Mouse (Mus musculus) heart, adult 2 months (tissue): ENCODE measurements around the gene AI854703. TPM values are rescaled to one million over a fixed set of nuclear protein-coding genes. Genes with fewer than 3 reads are reported as not detected.

Experiments used
- DNase-seq, 2 experiments: peaks; one replicate each; pipeline ENCODE4 v3.0.0; 2021
- H3K27ac ChIP-seq: fragments of 200-600 bp; 2 replicates; pipeline ENCODE4 v1.8.1; 2022
- H3K27me3 ChIP-seq: fragments of 200-500 bp; 2 replicates; pipeline ENCODE4 v1.6.1; 2012; ENCODE audit warnings: mild to moderate bottlenecking, low read length, inconsistent platforms, mixed read lengths; ENCODE audit not compliant: control insufficient read depth, insufficient read depth
- H3K36me3 ChIP-seq: fragments of 200-500 bp; 2 replicates; pipeline ENCODE4 v1.6.1; 2012; ENCODE audit warnings: low read length, inconsistent platforms; ENCODE audit not compliant: control insufficient read depth, insufficient read depth
- H3K4me1 ChIP-seq: fragments of 200-500 bp; 2 replicates; pipeline ENCODE4 v1.6.1; 2011; ENCODE audit warnings: low read length; ENCODE audit not compliant: control insufficient read depth, insufficient read depth
- H3K4me3 ChIP-seq: fragments of 200-600 bp; 2 replicates; pipeline ENCODE4 v1.8.1; 2022
- H3K79me2 ChIP-seq: fragments of 200-500 bp; replicated peaks from 2 replicates; pipeline ENCODE4 v1.6.1; 2012; ENCODE audit warnings: mild to moderate bottlenecking, inconsistent platforms, low read length, moderate library complexity, mixed read lengths; ENCODE audit not compliant: control insufficient read depth, insufficient read depth
- H3K9ac ChIP-seq: fragments of 200-500 bp; 2 replicates; pipeline ENCODE4 v1.6.1; 2012; ENCODE audit warnings: low read depth, mild to moderate bottlenecking, control low read depth, inconsistent platforms, low read length, mixed read lengths
- CTCF ChIP-seq: fragments of 200-600 bp; IDR thresholded peaks from 2 replicates; pipeline ENCODE4 v1.8.1; 2022; ENCODE audit warnings: antibody characterized with exemption, mild to moderate bottlenecking, moderate library complexity
- EP300 ChIP-seq: fragments of 200-500 bp; IDR thresholded peaks from 2 replicates; pipeline ENCODE4 v1.6.1; 2011; ENCODE audit warnings: low read depth, low read length, control low read depth; ENCODE audit not compliant: insufficient read depth
- POLR2A ChIP-seq: fragments of 200-500 bp; IDR thresholded peaks from 2 replicates; pipeline ENCODE4 v1.6.1; 2011; ENCODE audit warnings: mild to moderate bottlenecking, low read depth, low read length, control low read depth; ENCODE audit not compliant: insufficient read depth
- WGBS: fragments of 180-500 bp; shearing (Covaris S2); methylation state at CpG from one replicate; pipeline ENCODE4 v1.1.7; 2018; 5-methylcytosine and 5-hydroxymethylcytosine counted together
- intact Hi-C: fragments of 180-260 bp; cut with DNase I; formaldehyde crosslinking; loops from one replicate; pipeline ENCODE4 v1.15.1; 2025
- long read RNA-seq: library from polyadenylated mRNA; stranded (forward); transcript quantifications from one replicate; pipeline ENCODE4 v2.0.0, GENCODE M21; 2021
- polyA plus RNA-seq: library from polyadenylated mRNA; depleted of rRNA; stranded (reverse); fragments of >200 nt; gene quantifications from 2 replicates; pipeline ENCODE4 v1.2.3, GENCODE M21; 2012; rRNA removed
- total RNA-seq, 2 experiments: library from RNA; stranded (reverse); gene quantifications; 2 replicates each; pipeline ENCODE4 v1.2.3; 2021

Gene AI854703
- under 1 TPM; 0.16 to 0.29 TPM for total RNA-seq
- polyA plus RNA-seq = 0.68 and 1.1 TPM in 2 replicates
- long read RNA-seq = 0 reads

DNA sequence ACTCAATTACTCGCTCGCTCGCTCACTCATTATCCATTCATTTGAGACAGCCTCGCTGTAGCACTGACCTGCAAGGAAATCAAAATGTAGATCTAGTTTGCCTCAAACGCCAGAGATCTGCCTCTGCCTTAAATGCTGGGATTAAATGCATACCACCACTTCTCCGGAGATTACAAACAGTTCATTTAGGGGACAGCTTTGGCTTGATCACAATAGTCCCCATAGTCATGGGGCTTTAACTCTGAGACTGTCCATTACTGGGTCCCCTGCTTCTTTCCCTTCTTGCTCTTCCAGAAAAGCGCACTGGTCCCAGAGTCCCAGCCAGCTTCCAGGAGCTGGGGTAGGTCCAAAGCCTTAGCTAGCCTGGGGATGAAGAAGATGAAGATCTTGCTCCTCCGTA is at the start of gene AI854703:
Gene AI854703 (plus strand): TSS at position 301 of the 400 bp plus-strand sequence.
- DNase-seq = no peak
- Histone ChIP-seq H3K27ac (no peak within 1 kb of the TSS), H3K79me2 (no peaks in the 10 kb centered on the region), H3K4me3 (peak within 1 kb of the TSS; percentile 44), H3K27me3 (no peaks in the 10 kb centered on the region), H3K36me3 (no peaks in the 10 kb centered on the region), H3K4me1 (no peaks in the 10 kb centered on the region), H3K9ac (peak within 1 kb of the TSS; percentile 43)
- WGBS = 51% methylated on average over 8 of the region's 8 CpGs
- intact Hi-C loops = no loop called here
- TF ChIP-seq CTCF (no peak), POLR2A (no peak), EP300 (no peak)

DNA sequence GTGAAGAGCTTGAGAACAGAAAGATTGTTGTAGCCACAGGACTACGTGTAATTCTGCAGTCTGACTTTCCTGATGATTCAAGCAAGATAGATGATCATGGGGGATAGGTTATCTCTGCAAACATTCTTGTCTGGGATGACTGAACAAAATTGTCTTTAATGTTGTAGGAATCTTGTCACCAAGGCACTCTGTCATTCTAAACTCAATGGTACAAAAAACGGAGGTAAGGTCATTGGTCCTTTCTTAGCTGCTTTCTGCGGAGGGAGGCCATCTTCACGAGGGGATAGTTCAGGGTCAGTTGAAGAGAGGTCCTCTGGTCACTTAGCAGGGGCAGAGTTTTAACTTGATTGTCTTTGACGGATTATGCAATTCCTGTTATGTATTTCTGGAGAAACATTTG is 47.8 kb upstream of the AI854703 start:
- no peak for DNase-seq
- H3K79me2 ChIP-seq = no peaks in the 10 kb centered on the region
- H3K27ac ChIP-seq = peak overlapping the region; percentile 80
- H3K4me3 ChIP-seq = no peak overlapping the region
- H3K4me1 ChIP-seq = peaks cover 5% of the 10 kb centered on the region
- intact Hi-C loops = no loop called here
- TF ChIP-seq POLR2A (no peak), EP300 (no peak), CTCF (no peak)
- no peaks in the 10 kb centered on the region for H3K36me3 ChIP-seq
- H3K27me3 ChIP-seq = no peaks in the 10 kb centered on the region
- H3K9ac ChIP-seq = no peak overlapping the region
- WGBS = 56% methylated on average over 5 of the region's 5 CpGs

GRCm38 (mm10) chr6:48579215-48579648 is 47.3 kb upstream of the AI854703 start:
- no peak for TF ChIP-seq CTCF
- 0 out of 2 replicates have a peak, but pooled peaks have one; percentile 12 for TF ChIP-seq EP300
- TF ChIP-seq POLR2A = peak; percentile 63; the same call in 1 of the 2 replicates
- no peak overlapping the region for H3K4me3 ChIP-seq
- H3K36me3 ChIP-seq = no peaks in the 10 kb centered on the region
- no peaks in the 10 kb centered on the region for H3K27me3 ChIP-seq
- DNase-seq = peak; percentile 51 to 61
- peak overlapping the region; percentile 57; the same call in 1 of the 2 replicates for H3K9ac ChIP-seq
- H3K27ac ChIP-seq = peak overlapping the region; percentile 80
- H3K79me2 ChIP-seq = no peaks in the 10 kb centered on the region
- peaks cover 3% of the 10 kb centered on the region for H3K4me1 ChIP-seq
- intact Hi-C loops = no loop called here
- WGBS = 10% methylated on average over 5 of the region's 5 CpGs

DNA sequence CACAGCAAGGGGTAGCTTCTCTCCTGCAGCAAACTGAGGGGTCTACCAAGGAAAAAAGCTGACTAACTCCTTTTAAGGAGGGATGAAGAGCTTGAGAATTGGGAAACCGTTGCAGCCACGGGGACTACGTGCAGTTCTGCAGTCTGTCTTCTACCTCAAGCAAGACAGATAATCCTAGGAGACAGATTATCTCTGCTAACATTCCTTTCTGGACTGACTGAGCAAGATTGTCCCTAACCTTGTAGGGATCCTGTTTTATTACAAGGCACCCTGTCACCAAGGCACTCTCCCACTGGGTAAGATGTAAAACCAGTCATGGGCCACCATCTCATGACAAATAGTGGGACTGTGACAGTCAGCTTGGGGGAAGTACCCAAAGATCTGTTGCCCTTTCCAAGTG is 45.3 kb upstream of the AI854703 start:
- intact Hi-C loops = loop anchor here (5.0 kb wide), 1 partner anchor 39 kb away; no protein-coding TSS in a partner anchor
- 29% methylated on average over 3 of the region's 3 CpGs for WGBS
- no peak overlapping the region for H3K4me3 ChIP-seq
- H3K4me1 ChIP-seq = peaks cover 3% of the 10 kb centered on the region
- no peaks in the 10 kb centered on the region for H3K36me3 ChIP-seq
- no peaks in the 10 kb centered on the region for H3K79me2 ChIP-seq
- TF ChIP-seq EP300 (no peak), CTCF (no peak), POLR2A (no peak)
- H3K9ac ChIP-seq = no peak overlapping the region
- H3K27me3 ChIP-seq = no peaks in the 10 kb centered on the region
- H3K27ac ChIP-seq = no peak overlapping the region
- DNase-seq = no peak

DNA sequence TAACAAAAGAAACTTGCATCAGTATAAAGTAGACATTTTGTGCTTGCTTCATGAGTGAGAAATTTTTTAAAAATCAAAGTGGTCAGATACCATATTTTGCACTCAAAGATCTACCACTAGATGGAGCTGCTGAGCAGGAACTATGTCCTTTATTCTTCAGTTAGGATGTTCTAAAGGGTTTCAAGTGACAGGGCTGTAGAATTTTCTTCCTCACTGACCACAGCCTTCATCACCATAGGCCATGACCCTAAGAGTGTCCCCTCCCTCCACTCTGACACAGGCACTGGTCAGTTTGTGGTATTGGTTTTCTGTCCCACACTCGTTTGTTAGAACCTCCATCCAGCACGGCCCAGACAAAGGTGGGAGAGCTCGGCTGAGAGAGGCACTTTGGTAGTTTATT is 44.5 kb upstream of the AI854703 start:
- H3K4me3 ChIP-seq = no peak overlapping the region
- H3K79me2 ChIP-seq = no peaks in the 10 kb centered on the region
- peaks cover 3% of the 10 kb centered on the region for H3K4me1 ChIP-seq
- H3K36me3 ChIP-seq = no peaks in the 10 kb centered on the region
- H3K27me3 ChIP-seq = no peaks in the 10 kb centered on the region
- 79% methylated on average over 3 of the region's 3 CpGs for WGBS
- H3K27ac ChIP-seq = no peak overlapping the region
- H3K9ac ChIP-seq = no peak overlapping the region
- TF ChIP-seq EP300 (no peak), POLR2A (no peak), CTCF (peak; percentile 97)
- intact Hi-C loops = loop anchor here (1.0 to 5.0 kb wide), 2 partner anchors 40 to 60 kb away; no protein-coding TSS in a partner anchor
- DNase-seq = no peak

DNA sequence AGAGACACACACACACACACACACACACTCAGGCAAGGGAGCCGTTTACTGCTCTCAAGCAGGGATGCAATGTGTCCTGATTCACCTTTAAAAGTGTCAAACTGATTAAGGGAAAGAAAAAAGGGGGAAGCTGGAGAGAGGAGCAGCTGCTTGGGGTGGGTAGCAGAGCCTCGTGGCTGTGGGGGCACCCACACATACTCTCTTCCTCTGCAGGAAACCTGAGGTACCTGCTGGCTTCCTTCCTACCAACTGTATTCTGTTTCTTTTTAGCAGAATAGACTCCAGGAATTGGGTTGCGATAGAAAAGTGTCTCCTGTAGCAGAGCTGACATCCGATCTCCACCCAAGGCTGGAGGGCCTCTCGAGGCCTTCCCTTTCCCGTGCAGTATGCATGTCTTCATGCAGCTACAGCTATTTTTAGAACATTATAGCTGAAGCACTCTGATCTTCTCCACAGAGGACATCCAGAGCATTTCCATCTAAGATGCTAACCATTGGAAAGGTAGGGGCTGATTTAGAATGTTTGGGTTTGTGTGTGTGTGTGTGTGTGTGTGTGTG is 37.3 kb upstream of the AI854703 start, which contains the start of gene Gm45021:
Gene Gm45021 (plus strand): TSS at position 417 of the 557 bp plus-strand sequence.
- H3K79me2 ChIP-seq = no peaks in the 10 kb centered on the region
- no peak within 1 kb of the TSS for H3K9ac ChIP-seq
- no peaks in the 10 kb centered on the region for H3K36me3 ChIP-seq
- no peak for DNase-seq
- no peaks in the 10 kb centered on the region for H3K27me3 ChIP-seq
- 14% methylated on average over 6 of the region's 6 CpGs for WGBS
- intact Hi-C loops = no loop called here
- TF ChIP-seq EP300 (no peak), CTCF (no peak), POLR2A (no peak)
- H3K4me3 ChIP-seq = no peak within 1 kb of the TSS
- no peaks in the 10 kb centered on the region for H3K4me1 ChIP-seq
- H3K27ac ChIP-seq = no peak within 1 kb of the TSS; the same call in 1 of the 2 replicates
